Mouse (Mus musculus): ENCODE results near the gene Tcf7l2. TPM values are rescaled to one million over a fixed set of nuclear protein-coding genes. Genes with fewer than 3 reads are reported as not detected.

Tcf7l2 gene
- total and polyA plus RNA-seq, 2 experiments from 2014 or later = 3.9 to 71.6 TPM

- Histone ChIP-seq H3K27ac (peak overlapping the region; percentile 42; the same call in 1 of the 2 replicates), H3K9ac (replicated peaks; ENCODE audit: low read length) (no peak overlapping the region), H3K9me3 (ENCODE audit: low read length) (no peaks in the 10 kb centered on the region), H3K4me1 (ENCODE audit: insufficient read depth, low read length) (peaks cover 5% of the 10 kb centered on the region), H3K4me2 (ENCODE audit: low read depth, low read length) (no peak overlapping the region), H3K36me3 (ENCODE audit: insufficient read depth, low read length) (no peaks in the 10 kb centered on the region), H3K4me3 (ENCODE audit: low read length) (no peak overlapping the region), H3K27me3 (ENCODE audit: insufficient read depth, low read length) (no peaks in the 10 kb centered on the region)
- DNase-seq (ENCODE audit: low spot score) (no peak), ATAC-seq (no peak)
- WGBS = 51% methylated on average over 10 of the region's 10 CpGs
- no peak for TF ChIP-seq CTCF (IDR thresholded peaks at IDR 0.05; ENCODE audit: low read depth)
These were observed 84.4 kb downstream of the Tcf7l2 start for GRCm38 (mm10) chr19:55825951-55826507.

DNA sequence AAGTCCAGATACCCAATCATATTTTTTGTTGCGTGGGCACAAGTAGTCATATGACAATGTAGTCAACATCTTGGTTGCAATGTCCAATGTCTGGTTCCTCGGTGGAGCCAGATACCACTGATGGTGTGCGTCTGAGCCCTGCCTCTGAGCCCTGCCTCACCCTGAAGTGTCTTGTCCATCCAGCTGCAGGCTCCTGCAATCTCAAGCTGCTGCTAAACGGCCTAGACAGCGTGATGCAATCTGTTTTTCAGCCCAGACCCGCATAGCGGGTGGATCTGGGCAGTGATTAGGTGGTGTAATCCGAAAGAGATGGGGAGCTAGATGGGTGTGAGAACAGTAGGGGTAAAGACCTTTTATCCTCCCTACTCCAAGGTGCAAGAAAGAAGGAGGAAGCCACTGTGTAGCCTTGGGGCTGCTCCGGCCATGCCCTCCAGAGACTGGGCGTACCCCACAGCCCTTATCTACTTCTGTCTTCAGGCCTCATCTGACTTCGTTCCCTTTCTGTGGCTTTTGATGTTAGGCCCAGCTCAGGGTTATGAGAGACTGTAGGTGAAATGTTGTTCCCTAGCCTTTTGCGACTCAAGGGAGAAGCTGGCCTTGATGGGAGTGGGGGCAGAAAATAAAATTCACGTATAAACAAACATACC, 86.1 kb downstream of the Tcf7l2 start:
- Histone ChIP-seq H3K9ac (replicated peaks; ENCODE audit: low read length) (no peak overlapping the region), H3K9me3 (ENCODE audit: low read length) (no peaks in the 10 kb centered on the region), H3K4me1 (ENCODE audit: insufficient read depth, low read length) (peaks cover 5% of the 10 kb centered on the region), H3K4me2 (ENCODE audit: low read depth, low read length) (no peak overlapping the region), H3K27ac (no peak overlapping the region), H3K4me3 (ENCODE audit: low read length) (no peak overlapping the region), H3K36me3 (ENCODE audit: insufficient read depth, low read length) (no peaks in the 10 kb centered on the region), H3K27me3 (ENCODE audit: insufficient read depth, low read length) (no peaks in the 10 kb centered on the region)
- WGBS = 86% methylated on average over 13 of the region's 13 CpGs
- ATAC-seq = no peak
- DNase-seq (ENCODE audit: low spot score) = no peak
- no peak for TF ChIP-seq CTCF (IDR thresholded peaks at IDR 0.05; ENCODE audit: low read depth)

- H3K4me1 ChIP-seq (ENCODE audit: insufficient read depth, low read length) = no peaks in the 10 kb centered on the region; the same call in 1 of the 2 replicates
- H3K36me3 ChIP-seq (ENCODE audit: insufficient read depth, low read length) = no peaks in the 10 kb centered on the region
- no peak for TF ChIP-seq CTCF (IDR thresholded peaks at IDR 0.05; ENCODE audit: low read depth)
- DNase-seq (ENCODE audit: low spot score) (no peak), ATAC-seq (no peak)
- 81% methylated on average over 9 of the region's 9 CpGs for WGBS
- H3K9me3 ChIP-seq (ENCODE audit: low read length) = no peaks in the 10 kb centered on the region
- H3K4me2 ChIP-seq (ENCODE audit: low read depth, low read length) = no peak overlapping the region
- no peak overlapping the region for H3K4me3 ChIP-seq (ENCODE audit: low read length)
- no peak overlapping the region for H3K27ac ChIP-seq
- H3K27me3 ChIP-seq (ENCODE audit: insufficient read depth, low read length) = no peaks in the 10 kb centered on the region
- H3K9ac ChIP-seq (replicated peaks; ENCODE audit: low read length) = no peak overlapping the region
These were observed 89.4 kb downstream of the Tcf7l2 start for GRCm38 (mm10) chr19:55830976-55831559.

DNA sequence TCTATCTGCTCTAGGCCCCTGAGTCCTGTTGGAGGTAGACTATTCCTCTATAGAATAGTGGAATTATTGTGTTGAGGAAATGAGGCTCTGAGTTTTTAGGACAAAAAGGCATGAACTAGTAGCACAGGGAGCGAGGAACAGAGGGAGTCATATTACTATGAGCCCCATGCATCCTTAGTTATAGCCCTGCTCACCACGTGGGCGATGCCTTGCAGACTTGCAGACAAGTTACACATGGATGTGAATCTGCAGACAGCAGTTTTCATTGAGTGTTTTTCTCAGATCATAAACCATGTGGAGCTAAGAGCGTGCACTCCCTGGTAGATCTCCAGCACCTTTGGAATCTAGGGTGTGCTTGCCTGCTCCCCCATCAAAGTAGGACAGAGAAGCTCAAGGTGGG, 90.5 kb downstream of the Tcf7l2 start:
- H3K27ac ChIP-seq = no peak overlapping the region
- DNase-seq (ENCODE audit: low spot score) = no peak
- H3K9me3 ChIP-seq (ENCODE audit: low read length) = no peaks in the 10 kb centered on the region
- no peak overlapping the region for H3K9ac ChIP-seq (replicated peaks; ENCODE audit: low read length)
- H3K4me1 ChIP-seq (ENCODE audit: insufficient read depth, low read length) = 0 out of 2 replicates have a peak, but pooled peaks cover 2% of the 10 kb centered on the region
- no peak overlapping the region for H3K4me3 ChIP-seq (ENCODE audit: low read length)
- H3K4me2 ChIP-seq (ENCODE audit: low read depth, low read length) = no peak overlapping the region
- WGBS = 82% methylated on average over 4 of the region's 4 CpGs
- H3K36me3 ChIP-seq (ENCODE audit: insufficient read depth, low read length) = no peaks in the 10 kb centered on the region
- TF ChIP-seq CTCF (IDR thresholded peaks at IDR 0.05; ENCODE audit: low read depth) = no peak
- no peaks in the 10 kb centered on the region for H3K27me3 ChIP-seq (ENCODE audit: insufficient read depth, low read length)
- no peak for ATAC-seq

DNA sequence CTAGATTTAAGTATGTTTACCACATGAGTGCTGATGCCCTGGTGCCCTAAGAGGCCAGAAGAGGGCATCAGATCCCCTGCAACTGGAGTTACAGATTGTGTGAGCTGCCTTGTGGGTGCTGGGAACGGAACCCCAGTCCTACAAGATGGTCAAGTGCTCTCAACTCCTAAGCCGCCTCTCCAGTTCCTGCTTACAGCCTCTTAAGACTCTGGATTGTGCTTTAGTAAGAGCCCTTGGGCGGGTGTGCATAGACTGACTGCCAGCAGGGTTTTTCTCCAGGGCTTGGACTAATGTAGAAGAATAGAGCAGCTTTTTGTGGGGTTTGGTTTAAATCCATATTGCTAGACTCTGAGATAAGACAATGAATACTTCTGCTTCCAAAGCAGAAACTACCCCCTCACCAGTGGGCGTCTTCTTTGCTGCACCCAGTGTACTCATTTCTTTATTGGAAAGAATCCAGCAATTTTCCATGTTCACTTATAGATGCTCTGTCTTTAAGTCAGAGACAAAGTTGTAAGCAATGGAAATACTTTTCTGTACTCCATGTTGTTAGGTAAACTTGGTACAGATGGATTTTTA, 92.3 kb downstream of the Tcf7l2 start:
- Histone ChIP-seq H3K4me2 (ENCODE audit: low read depth, low read length) (no peak overlapping the region), H3K4me1 (ENCODE audit: insufficient read depth, low read length) (0 out of 2 replicates have a peak, but pooled peaks cover 8% of the 10 kb centered on the region), H3K9ac (replicated peaks; ENCODE audit: low read length) (no peak overlapping the region), H3K27ac (no peak overlapping the region), H3K4me3 (ENCODE audit: low read length) (no peak overlapping the region), H3K27me3 (ENCODE audit: insufficient read depth, low read length) (no peaks in the 10 kb centered on the region), H3K9me3 (ENCODE audit: low read length) (no peaks in the 10 kb centered on the region), H3K36me3 (ENCODE audit: insufficient read depth, low read length) (no peaks in the 10 kb centered on the region)
- ATAC-seq (no peak), DNase-seq (ENCODE audit: low spot score) (no peak)
- 96% methylated on average over 4 of the region's 4 CpGs for WGBS
- no peak for TF ChIP-seq CTCF (IDR thresholded peaks at IDR 0.05; ENCODE audit: low read depth)

DNA sequence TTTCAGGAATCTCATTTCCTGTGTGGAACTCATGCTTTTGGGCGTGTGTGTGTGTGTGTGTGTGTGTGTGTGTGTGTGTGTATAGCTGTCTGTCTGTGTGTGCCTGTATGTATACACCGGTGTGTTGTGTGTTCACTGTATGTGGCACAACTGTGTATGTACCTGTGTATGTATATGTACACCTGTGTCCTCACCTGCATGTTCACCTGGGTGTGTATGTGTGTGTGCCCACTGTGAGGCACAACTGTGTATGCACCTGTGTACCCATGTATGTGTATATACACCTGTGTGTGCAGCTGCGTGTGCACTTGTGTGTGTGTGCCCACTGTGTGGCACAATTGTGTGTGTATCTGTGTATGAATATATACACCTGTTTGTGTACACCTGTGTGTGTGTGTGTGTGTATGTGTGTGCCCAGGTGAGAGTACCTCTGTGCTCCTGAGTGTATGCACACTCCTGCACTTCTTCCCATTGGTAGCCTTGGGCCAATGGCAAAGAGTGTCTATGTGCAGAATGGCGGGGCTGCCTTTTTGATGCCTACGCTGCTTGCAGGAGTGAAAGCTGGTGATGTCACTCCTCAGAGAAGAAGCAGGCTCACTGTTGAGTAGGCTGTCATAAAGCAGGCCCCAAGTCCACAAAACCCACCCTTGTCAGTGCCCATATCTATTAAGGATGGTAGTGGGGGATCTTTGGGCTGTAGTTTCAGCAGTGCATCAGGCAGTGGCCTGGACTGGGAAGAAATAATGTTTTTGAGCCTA, 95.5 kb downstream of the Tcf7l2 start:
- no peaks in the 10 kb centered on the region for H3K9me3 ChIP-seq (ENCODE audit: low read length)
- 71% methylated on average over 5 of the region's 5 CpGs for WGBS
- H3K27me3 ChIP-seq (ENCODE audit: insufficient read depth, low read length) = no peaks in the 10 kb centered on the region
- TF ChIP-seq CTCF (IDR thresholded peaks at IDR 0.05; ENCODE audit: low read depth) = no peak
- H3K36me3 ChIP-seq (ENCODE audit: insufficient read depth, low read length) = no peaks in the 10 kb centered on the region
- no peak overlapping the region for H3K4me2 ChIP-seq (ENCODE audit: low read depth, low read length)
- no peak overlapping the region for H3K9ac ChIP-seq (replicated peaks; ENCODE audit: low read length)
- H3K27ac ChIP-seq = peak overlapping the region; percentile 52
- no peak overlapping the region for H3K4me3 ChIP-seq (ENCODE audit: low read length)
- no peak for DNase-seq (ENCODE audit: low spot score)
- 0 out of 2 replicates have a peak, but pooled peaks cover 8% of the 10 kb centered on the region for H3K4me1 ChIP-seq (ENCODE audit: insufficient read depth, low read length)
- ATAC-seq = peak; percentile 43; the same call in 1 of the 2 replicates

Data from hindbrain, postnatal 0 days (tissue).